Mouse (Mus musculus) liver, adult 2 months (tissue): ENCODE results near the gene Vmn2r84. TPM values are rescaled to one million over a fixed set of nuclear protein-coding genes. Genes with fewer than 3 reads are reported as not detected.
A peak's percentile ranks its signal among the peaks of the same experiment; 100 is the strongest.

ENCODE experiments used
- DNase-seq: peaks from one replicate; pipeline ENCODE4 v3.0.0-alpha.2; 2011; ENCODE audit warnings: low read depth, low spot score; ENCODE audit errors: extremely low read depth
- H3K27ac ChIP-seq: fragments of 200-500 bp; replicated peaks from 2 replicates; pipeline ENCODE4 v1.5.1; 2012; ENCODE audit warnings: low read depth, mild to moderate bottlenecking, control low read depth, inconsistent platforms, low read length; ENCODE audit not compliant: insufficient read depth
- H3K27me3 ChIP-seq: fragments of 200-500 bp; 2 replicates; pipeline ENCODE4 v1.6.1; 2012; ENCODE audit warnings: mild to moderate bottlenecking, moderate library complexity, low read length, inconsistent platforms; ENCODE audit not compliant: control insufficient read depth, insufficient read depth
- H3K36me3 ChIP-seq: fragments of 200-500 bp; 2 replicates; pipeline ENCODE4 v1.6.1; 2012; ENCODE audit warnings: low read length, inconsistent platforms; ENCODE audit not compliant: control insufficient read depth, insufficient read depth
- H3K4me1 ChIP-seq: fragments of 200-500 bp; 2 replicates; pipeline ENCODE4 v1.6.1; 2011; ENCODE audit warnings: low read length; ENCODE audit not compliant: control insufficient read depth, insufficient read depth
- H3K4me3 ChIP-seq: fragments of 200-500 bp; 2 replicates; pipeline ENCODE4 v1.5.1; 2011; ENCODE audit warnings: low read depth, mild to moderate bottlenecking, control low read depth, low read length, moderate library complexity; ENCODE audit not compliant: insufficient read depth
- H3K79me2 ChIP-seq: fragments of 200-500 bp; 2 replicates; pipeline ENCODE4 v1.6.1; 2012; ENCODE audit warnings: inconsistent platforms, mild to moderate bottlenecking, low read length, moderate library complexity; ENCODE audit not compliant: control insufficient read depth, insufficient read depth
- H3K9ac ChIP-seq: fragments of 200-500 bp; 2 replicates; pipeline ENCODE4 v1.6.1; 2012; ENCODE audit warnings: low read depth, mild to moderate bottlenecking, control low read depth, inconsistent platforms, low read length
- CTCF ChIP-seq: fragments of 200-500 bp; IDR thresholded peaks from 2 replicates; pipeline ENCODE4 v1.5.1; 2011; ENCODE audit warnings: low read depth, low read length, control low read depth
- POLR2A ChIP-seq: fragments of 200-500 bp; IDR thresholded peaks from 2 replicates; pipeline ENCODE4 v1.6.1; 2011; ENCODE audit warnings: low read length, control low read depth; ENCODE audit not compliant: insufficient read depth; ENCODE audit errors: extremely low read depth
- WGBS: fragments of 180-500 bp; shearing (Covaris S2); methylation state at CpG from one replicate; pipeline ENCODE4 v1.1.7; 2018; 5-methylcytosine and 5-hydroxymethylcytosine counted together
- polyA plus RNA-seq: library from polyadenylated mRNA; depleted of rRNA; stranded (reverse); fragments of >200 nt; gene quantifications from 2 replicates; pipeline ENCODE4 v1.2.3, GENCODE M21; 2012
- total RNA-seq: library from RNA; depleted of rRNA; stranded (reverse); fragments of >200 nt; gene quantifications from 2 replicates; pipeline ENCODE4 v1.2.3, GENCODE M21; 2014

Gene Vmn2r84
- total and polyA plus RNA-seq, 2 experiments, result not detected

DNA sequence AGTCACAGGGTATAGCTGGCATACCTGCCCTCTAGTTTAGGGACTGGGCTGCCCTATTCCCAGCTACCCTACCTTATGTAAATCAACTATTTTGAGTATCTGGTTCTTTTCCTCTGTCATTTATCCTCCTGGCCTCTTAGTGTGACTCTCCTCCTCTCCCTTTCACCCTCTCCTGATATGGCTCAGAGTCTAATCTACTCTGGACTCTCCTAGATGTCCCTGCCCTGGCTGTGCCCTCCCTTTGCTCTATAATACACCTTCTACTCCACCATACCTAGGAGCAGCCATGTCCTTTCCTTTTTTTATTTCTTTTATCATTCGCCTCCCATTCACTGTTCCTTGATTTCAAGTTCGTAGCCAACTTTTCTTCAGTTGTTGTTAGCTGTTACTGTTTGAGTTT, 19.0 kb downstream of the Vmn2r84 start:
- no peak overlapping the region for H3K4me3 ChIP-seq
- no peaks in the 10 kb centered on the region for H3K4me1 ChIP-seq
- H3K36me3 ChIP-seq, result no peaks in the 10 kb centered on the region
- no peak for DNase-seq
- 86% methylated on average over 2 of the region's 2 CpGs for WGBS
- no peaks in the 10 kb centered on the region for H3K79me2 ChIP-seq
- H3K9ac ChIP-seq, result no peak overlapping the region
- H3K27ac ChIP-seq, result no peak overlapping the region
- no peaks in the 10 kb centered on the region for H3K27me3 ChIP-seq
- TF ChIP-seq POLR2A, result no peak
- TF ChIP-seq CTCF, result no peak

GRCm38 (mm10) chr10:130372491-130373173, 21.5 kb downstream of the Vmn2r84 start:
- 56% methylated on average over 2 of the region's 2 CpGs for WGBS

DNA sequence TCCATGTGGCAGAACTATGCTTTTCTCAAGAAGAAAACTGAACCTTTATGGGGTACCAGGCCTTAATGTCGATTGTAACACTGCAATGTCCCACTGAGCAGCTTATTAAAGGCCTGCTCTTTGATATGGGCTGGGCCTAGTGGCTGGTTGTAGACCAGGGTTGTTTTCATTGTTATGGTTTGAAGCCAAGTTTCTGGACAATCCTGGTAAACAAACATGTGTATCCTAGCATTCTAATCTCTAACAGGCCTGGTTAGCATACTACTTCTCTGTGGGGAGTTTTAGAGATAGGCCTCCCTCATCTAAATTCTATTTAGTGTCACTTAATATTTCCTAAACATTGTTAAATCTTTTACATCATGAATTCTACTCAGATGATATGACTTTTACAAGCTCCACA, 22.5 kb downstream of the Vmn2r84 start:
- Histone ChIP-seq H3K4me1 (no peaks in the 10 kb centered on the region), H3K79me2 (no peaks in the 10 kb centered on the region), H3K9ac (no peak overlapping the region), H3K4me3 (no peak overlapping the region), H3K27me3 (no peaks in the 10 kb centered on the region), H3K27ac (no peak overlapping the region), H3K36me3 (no peaks in the 10 kb centered on the region)
- peak; percentile 52 for DNase-seq
- 59% methylated on average over 1 of the region's 1 CpGs for WGBS
- TF ChIP-seq CTCF (no peak), POLR2A (no peak)

More at GRCm38 (mm10) chr10:130372491-130373173, 21.5 kb downstream of the Vmn2r84 start:
- Histone ChIP-seq H3K9ac (no peak overlapping the region), H3K4me3 (no peak overlapping the region), H3K27me3 (no peaks in the 10 kb centered on the region), H3K36me3 (no peaks in the 10 kb centered on the region), H3K4me1 (no peaks in the 10 kb centered on the region), H3K79me2 (no peaks in the 10 kb centered on the region), H3K27ac (no peak overlapping the region)
- DNase-seq, result peak; percentile 92
- TF ChIP-seq POLR2A (no peak), CTCF (no peak)

DNA sequence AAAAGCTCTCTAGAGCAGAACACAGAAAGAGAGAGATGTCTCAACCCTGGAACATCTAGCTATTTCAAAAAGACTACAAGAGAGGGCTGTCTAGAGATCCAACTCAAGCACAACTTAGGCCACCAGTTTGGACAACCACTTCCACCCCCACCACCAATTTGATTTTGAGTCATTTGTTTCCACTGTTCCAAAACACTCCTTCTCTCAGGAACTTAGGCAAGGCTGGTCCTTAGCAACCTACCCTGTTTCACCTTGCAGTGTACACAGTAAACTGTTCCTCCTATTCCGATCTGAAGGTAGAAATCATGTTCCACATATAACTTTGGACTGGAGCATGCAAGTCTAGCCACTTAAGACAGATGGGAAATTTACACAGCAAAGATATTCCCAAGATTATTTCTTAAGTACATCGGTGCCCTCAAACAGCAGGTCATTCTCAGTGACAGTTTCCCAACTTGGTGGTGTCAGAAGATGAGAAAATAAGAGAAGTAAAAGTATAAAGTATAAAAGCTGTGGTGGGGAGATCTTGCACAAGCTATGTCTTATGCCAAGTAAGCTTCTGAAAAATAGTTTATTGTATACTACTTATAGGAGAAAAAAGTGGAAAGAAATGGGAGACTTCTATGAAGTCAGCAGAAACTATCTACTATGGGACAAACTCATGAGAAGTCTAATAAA, 24.0 kb downstream of the Vmn2r84 start:
- WGBS, result 89% methylated on average over 2 of the region's 2 CpGs
- no peak overlapping the region for H3K4me3 ChIP-seq
- H3K79me2 ChIP-seq, result no peaks in the 10 kb centered on the region
- no peak overlapping the region for H3K27ac ChIP-seq
- TF ChIP-seq POLR2A, result no peak
- TF ChIP-seq CTCF, result no peak
- H3K27me3 ChIP-seq, result no peaks in the 10 kb centered on the region
- no peaks in the 10 kb centered on the region for H3K4me1 ChIP-seq
- H3K36me3 ChIP-seq, result no peaks in the 10 kb centered on the region
- no peak overlapping the region for H3K9ac ChIP-seq
- no peak for DNase-seq

- no peak for TF ChIP-seq POLR2A
- no peak for TF ChIP-seq CTCF
- no peaks in the 10 kb centered on the region for H3K27me3 ChIP-seq
Measured at GRCm38 (mm10) chr10:130368384-130368783, 25.7 kb downstream of the Vmn2r84 start.

GRCm38 (mm10) chr10:130364766-130365165, 29.4 kb downstream of the Vmn2r84 start:
- H3K4me3 ChIP-seq, result no peak overlapping the region
- H3K79me2 ChIP-seq, result no peaks in the 10 kb centered on the region
- no peak for DNase-seq
- no peaks in the 10 kb centered on the region for H3K4me1 ChIP-seq
- H3K36me3 ChIP-seq, result no peaks in the 10 kb centered on the region
- no peak overlapping the region for H3K27ac ChIP-seq
- no peaks in the 10 kb centered on the region for H3K27me3 ChIP-seq
- TF ChIP-seq CTCF, result no peak
- no peak for TF ChIP-seq POLR2A
- no peak overlapping the region for H3K9ac ChIP-seq

More at GRCm38 (mm10) chr10:130368384-130368783, 25.7 kb downstream of the Vmn2r84 start:
- no peaks in the 10 kb centered on the region for H3K79me2 ChIP-seq
- H3K4me3 ChIP-seq, result no peak overlapping the region
- DNase-seq, result no peak
- H3K4me1 ChIP-seq, result no peaks in the 10 kb centered on the region
- H3K27ac ChIP-seq, result no peak overlapping the region
- no peaks in the 10 kb centered on the region for H3K36me3 ChIP-seq
- H3K9ac ChIP-seq, result no peak overlapping the region
